Mouse (Mus musculus) right cerebral cortex, postnatal 14 days (tissue): Measurements from ENCODE around the gene Lyz2.
"Not testable (repeated sequence)": the region's sequence is repeated elsewhere in the genome, so short reads cannot be mapped to it uniquely, and the experiment has no call there.

ENCODE experiments used
- DNase-seq: peaks from one replicate; pipeline ENCODE4 v3.0.0; 2022

Gene Lyz2

DNA sequence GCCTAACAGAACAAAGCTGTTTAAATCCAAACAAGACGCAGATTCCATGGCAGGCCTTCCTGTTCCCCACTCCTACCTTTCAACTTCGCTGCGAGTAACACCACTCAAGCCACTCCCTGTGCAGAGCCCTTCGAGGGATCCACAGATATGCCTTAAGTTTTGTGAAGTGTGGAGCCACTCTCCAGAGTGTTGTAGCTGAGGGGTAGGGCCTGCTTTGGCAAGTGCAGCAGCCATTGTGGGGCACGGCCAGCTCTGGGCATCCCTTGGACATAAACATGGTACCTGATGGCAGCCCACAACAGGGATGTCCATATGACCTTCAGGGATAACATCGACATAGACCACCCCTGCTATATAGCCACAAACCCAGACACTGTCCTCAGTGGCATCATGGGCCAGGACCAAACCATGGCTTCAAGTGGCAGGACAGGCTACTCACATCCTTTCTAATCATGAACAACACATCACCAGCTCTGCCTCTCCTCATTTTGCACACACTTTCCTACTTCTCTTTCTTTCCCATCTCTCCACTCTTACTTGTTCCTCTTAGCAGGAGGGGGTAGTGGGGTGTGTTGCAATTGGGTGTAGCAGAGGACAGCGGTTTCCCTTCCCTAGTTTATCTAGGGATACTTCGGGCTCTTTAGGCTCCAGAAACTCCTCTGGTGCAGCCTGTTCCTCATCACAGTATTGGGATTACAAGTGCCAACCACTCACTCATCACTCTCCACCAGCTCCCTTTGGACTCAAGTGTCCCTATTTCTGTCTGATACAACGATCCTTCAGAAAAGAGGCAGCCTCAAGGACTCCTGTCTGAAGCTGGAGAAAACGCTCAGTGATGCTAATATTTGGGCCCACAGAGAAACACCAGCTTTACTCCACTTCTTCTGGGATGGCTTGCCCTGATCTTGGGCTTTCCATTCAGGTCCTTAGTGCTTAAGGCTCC lies 2.7 kb upstream of the Lyz2 start:
- no peak for DNase-seq

DNA sequence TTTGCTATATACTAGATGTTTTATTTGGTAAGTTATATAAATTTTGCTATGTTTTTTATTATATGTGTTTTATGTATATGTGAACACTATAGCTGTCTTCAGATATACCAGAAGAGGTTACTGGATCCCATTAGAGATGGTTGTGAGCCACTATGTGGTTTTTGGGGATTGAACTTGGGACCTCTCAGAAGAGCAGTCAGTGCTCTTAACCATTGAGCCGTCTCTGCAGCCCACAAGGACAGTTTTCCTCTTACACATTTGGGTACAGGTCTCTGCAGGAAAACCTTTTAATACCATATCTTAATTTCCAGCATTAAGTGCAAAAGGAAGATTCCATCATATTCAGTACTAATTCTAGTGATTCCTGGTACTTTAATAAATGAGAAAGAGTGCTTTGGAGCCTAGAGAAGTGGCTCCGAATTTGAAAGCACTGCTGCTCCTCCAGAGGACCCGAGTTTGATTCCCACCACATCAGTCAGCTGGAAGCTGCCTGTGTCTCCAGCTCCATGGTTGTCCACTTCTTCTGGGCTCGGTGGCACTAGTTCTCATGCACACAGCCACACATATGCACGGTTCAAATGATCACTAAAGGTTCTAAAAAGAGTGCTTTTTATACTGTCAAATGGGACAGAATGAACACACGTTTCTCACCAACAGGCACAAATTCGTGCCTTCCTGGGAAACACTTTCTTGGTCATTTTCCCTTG lies 1.9 kb upstream of the Lyz2 start:
- no peak for DNase-seq

DNA sequence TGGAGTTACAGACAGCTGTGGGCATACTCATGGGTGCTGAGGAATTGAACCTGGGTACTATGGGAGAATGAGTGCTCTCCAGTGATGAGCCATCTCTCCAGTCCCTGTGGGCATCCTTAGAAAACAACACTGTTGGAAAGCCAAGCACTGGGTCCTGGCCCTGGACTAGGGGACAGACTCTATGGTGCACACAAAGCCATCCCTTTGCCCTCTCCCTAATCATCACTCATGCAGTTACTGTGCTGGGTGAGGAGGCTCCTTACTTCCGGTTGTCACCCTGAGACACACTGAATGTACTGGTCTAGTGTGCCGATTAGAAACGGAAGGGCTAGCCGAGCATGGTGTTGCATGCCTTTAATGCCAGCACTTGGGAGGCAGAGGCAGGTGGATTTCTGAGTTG lies 1.1 kb upstream of the Lyz2 start:
- not testable (repeated sequence) for DNase-seq

DNA sequence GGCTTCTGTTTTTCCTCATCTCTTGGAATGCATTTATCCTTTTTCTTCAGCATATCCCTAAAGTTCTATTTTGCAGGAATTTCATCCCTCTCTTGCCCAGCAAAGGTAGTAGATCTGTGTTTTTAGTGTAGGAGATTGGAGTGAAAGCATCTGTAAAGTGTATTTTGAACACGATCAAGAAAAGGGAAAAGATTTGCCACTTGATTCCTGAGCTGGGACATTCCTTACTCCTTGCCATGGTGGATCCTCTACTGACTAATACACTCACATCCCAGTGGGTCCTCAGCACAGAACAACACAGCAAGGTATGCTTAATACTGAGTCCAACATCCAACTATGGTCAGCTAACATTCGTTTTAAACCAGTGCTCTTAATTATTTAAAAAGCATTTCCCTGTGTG lies 430 bp upstream of the Lyz2 start:
- DNase-seq, result no peak

DNA sequence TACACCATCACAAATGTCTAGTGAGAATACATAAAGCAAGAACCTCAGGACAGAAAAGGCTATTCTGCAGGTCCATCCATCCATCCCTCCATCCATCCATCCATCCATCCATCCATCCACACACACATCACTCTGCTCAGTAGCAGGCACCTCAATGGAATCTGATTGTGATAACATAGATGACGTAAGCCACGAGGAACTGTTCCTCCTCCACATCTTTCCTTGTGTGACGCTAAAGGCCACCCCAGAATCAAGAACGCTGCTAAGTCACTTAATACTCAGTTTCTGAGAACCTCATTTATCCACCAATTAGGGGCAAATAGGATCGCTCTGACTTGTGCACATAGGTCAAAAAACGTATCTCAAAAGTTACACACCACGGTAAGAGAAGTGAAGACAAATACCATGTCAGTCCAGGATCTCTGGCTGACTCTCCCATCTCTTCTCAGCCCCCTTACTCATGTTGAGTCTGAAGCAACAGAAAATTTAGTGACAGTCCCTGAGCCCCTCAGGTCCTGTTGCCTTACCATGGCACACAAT lies 670 bp downstream of the Lyz2 start:
- DNase-seq, result no peak

DNA sequence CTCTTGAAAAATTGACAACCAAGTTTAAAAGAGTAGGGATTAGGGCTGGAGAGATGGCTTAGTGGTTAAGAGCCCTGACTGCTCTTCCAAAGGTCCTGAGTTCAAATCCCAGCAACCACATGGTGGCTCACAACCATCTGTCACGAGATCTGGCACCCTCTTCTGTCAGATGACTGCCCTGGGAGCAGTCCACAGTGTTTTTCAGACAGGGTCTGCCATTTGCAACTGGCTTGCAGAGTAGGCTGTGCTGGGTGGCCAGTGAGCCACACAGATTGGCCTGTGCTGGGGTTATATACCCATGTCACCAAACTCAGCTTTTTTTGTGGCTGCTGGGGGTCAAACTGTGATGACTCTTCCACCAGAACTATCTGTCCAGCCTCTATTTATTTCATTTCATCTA lies 2.1 kb downstream of the Lyz2 start:
- no peak for DNase-seq

DNA sequence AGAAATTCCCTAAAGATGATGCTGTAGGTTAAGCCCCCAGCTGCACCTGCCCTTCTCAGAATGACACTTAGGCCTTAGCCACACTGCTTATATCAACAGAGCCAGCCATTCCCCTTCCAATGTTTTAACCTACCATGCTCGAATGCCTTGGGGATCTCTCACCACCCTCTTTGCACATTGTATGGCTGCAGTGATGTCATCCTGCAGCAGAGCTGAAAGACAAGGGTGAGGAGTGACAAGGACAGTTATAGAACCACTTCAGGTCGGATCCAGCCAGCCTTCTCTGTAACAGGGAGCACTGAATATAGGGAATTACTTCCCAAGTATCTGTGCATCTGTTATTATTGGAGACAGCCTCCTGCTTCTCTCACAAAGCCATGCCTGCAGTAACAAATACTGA lies 3.6 kb downstream of the Lyz2 start:
- DNase-seq, result not testable (repeated sequence)

DNA sequence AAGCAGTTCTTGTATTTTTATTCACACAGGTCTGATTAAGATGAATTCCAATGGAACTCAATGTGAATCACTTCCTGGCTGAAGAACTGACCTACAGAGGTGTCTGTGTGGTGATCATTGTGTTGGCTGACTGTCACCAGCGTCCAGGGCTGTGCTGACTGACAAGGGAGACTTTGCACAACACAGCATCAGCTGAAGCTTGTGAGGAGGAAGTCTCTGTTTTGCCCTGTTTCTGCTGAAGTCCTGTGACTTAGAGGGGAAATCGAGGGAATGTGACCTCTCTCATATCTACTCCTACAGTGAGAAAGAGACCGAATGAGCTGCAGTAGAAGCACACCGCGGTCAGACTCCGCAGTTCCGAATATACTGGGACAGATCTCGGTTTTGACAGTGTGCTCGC lies 4.3 kb downstream of the Lyz2 start:
- DNase-seq, result not testable (repeated sequence)

DNA sequence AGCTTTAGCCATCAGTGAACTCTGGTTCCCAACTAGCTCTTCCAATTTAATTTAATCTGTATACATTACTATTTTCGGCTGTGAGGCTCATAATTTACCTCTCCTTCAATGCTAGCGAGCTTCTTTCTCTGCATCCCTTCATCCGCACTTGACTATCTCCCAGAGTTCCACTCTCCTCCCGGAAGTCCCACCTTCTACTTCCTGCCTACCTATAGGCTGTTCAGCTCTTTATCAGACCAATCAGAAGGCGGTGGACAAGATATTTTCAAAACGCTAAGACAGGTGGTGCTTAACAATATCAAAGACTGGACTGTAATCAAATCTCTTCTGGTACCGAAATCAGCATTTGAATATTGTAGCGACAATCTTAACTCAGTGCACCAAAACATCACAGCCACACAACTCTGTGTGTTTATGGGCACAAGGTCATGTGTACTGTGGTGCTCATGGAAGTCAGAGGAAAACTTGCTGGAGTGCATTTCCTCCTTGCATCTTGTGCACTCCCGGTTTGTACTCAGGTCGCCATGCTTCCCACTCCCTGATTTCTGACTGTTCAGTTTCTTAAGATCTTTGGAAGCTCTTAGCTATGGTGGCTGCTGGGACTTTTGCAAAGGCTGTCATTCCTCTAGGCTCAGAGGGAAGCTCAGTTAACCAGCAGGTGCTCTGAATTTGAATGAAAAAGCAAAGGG lies 6.3 kb downstream of the Lyz2 start:
- no peak for DNase-seq

DNA sequence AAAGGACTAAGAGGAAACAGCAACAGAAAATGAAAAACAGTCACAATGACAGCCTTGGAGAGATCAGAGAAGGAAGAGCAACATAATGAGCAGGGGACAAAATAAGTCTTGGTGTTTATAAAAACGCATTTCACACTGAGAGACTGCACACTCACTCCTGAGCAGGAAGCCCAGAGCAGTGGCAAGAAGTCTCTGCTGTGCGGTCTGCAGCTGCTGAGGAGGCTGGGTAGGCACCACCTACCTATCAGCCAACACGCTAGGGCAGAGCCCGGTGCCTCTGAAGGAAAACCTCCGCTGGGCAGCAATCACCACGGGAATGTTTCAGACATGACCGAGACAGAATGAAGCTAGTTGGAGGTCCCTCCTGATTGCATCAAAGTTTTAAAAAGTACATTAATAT lies 7.5 kb downstream of the Lyz2 start:
- DNase-seq, result not testable (repeated sequence)

DNA sequence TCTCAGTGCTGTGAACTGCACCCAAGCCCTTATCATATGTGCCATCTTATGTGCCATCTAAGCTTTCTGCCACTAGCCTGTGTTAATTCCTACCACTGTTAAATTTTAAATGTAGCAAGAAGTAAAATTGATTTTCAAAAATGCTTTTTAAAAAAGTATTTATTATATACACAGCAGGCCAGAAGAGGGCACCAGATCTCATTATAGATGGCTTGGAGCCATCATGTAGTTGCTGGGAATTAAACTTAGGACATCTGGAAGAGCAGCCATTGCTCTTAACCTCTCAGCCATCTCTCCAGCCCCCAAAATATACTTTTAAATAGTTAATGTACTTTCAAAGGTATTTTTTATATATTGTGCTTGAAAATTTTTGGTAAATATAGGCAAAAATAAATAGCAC lies 10.1 kb downstream of the Lyz2 start:
- no peak for DNase-seq

DNA sequence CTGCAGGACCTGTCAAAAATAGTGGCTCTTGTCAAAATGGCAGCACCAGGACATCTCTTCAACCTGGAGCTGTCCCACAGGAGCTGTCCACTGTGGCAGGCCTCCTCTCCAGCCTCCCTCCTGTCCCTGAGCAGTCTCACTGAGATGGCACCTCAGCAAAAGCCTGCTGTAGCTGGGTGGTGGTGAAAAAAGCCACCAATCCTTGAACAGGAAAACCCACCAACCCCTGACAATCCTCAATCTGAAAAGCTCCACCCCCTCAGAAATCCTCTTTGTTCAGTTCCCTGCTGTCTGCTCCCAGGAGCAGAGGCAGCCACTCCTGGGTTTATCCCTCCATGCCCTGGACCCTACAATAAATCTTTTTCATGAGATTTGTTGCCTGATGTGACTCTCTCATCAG lies 22.3 kb downstream of the Lyz2 start:
- no peak for DNase-seq

DNA sequence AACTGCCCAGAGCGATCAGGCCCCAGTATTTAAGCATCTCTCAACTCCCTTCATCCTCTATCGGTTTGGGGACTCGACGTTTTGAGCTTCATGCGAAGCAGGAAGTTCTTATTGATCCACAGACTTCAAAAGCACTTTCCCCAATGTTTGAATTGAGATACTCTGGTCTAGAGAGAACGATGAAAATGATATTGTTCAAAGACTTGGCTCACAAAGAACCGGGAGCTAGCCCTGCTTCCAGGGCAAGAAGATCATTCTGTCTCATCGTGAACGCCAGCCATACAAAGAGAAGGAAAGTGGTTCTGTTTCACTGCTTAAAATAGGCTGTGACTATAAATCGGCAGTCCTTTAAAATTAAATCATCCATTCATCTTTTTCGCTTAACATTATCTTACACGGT lies 43.5 kb downstream of the Lyz2 start, which contains the start of gene 9530003J23Rik:
9530003J23Rik (minus strand) TSS at position 101 of the 400 bp plus-strand sequence.
- DNase-seq, result no peak

DNA sequence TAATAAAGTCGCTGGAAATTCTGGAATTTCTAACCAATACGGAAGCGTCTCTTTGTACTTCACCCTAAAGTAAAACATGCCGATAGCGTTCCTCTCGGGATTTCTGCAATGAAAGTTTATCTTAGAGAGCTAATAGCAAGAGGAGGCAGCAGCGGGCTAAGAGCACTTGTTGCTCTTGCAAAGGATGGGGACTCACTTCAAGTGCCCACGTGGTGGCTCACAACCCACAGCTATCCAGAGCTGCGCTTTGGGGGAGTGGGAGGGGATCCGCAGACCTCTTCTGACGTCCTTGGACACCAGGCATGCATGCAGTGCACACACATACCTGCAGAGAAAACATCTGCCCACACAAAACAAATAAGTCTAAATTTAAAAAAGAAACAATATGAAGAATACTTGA lies 46.3 kb downstream of the Lyz2 start:
- DNase-seq, result no peak

DNA sequence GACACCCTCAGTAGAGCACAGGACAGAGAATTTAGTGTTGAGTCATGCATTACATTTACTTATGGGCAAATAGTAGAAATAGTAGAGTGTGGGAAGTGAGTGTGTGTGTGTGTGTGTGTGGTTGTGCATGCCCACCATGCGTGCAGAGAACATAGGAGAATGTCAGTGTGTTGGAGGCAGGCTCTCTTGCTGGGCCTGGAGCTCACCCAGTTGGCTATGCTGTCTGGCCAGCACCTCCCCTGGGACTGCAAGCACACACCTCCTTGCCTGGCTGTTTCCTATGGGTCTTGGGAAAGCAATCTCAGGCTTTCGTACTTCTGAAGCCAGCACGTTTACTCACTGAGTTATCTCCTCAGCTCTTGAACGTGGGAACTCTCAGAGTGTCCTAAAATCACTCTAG lies 47.3 kb downstream of the Lyz2 start:
- no peak for DNase-seq

DNA sequence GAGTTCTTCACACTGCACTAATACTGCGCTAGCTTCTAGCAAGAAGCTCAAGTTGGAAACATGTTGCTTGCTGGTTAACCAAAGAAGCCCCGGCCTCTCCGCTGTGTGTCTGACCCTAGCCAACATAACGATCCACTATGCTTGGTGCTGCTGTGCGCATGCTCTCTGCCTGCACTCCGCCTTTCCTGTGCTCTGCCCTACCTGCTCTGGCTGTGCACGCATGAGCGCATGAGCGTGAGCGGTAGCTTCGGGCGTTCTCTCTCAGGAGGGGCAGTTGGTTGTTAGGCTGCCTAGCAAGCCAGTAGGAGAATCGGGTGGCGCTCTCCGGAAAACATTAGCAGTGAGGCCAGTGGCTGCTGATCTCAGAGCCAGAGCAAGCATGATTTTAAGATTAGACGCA lies 52.3 kb downstream of the Lyz2 start:
- DNase-seq, result no peak
